Mouse (Mus musculus): ENCODE data around the gene Tmem255a. TPM values are rescaled to one million over a fixed set of nuclear protein-coding genes. Genes with fewer than 3 reads are reported as not detected.

Gene Tmem255a
- total RNA-seq (2014; fragmentation: Nextera tagmentation) (not detected in 2 replicates), total RNA-seq (2017) (0.26 TPM in 1 of 2 replicates, not detected in the other)

DNA sequence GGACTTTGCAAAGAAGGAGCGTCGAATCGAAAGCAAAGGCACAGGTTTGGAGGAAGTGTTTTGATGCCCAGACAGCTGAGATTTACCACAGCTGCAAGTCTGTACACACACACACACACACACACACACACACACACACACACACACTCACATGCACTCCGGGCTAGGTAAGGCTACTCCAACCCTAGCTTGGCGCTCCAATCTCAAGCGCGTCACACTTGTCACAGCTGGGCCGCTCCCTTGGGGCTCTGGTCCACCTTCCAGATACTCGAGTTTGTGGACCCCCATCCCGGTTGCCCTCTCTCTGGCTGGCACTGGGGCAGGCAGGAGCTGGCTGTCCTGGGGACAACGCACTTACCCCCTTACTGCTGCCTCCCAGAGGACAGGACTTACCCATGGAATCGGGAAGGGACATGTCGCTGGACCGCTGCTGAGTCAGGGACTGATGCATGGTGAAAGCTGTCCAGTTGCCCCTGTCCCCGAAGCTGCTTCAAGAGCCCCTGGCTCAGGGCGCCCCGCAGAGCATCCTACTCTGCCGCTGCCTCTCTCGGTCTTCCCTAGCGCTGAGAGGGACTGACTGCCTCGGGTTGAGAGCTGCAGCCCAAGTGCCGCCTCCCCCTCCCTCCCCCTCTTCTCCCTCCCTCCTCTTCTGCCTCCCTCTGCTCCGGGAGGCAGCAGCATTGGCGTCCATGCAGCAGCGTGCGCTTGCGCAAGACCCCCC, at the start of gene Tmem255a:
TSS of gene Tmem255a (minus strand) at position 589 of the 721 bp plus-strand sequence.
- peak; percentile 49 for ATAC-seq (replicated peaks; ENCODE audit: poor library complexity, severe bottlenecking)

DNA sequence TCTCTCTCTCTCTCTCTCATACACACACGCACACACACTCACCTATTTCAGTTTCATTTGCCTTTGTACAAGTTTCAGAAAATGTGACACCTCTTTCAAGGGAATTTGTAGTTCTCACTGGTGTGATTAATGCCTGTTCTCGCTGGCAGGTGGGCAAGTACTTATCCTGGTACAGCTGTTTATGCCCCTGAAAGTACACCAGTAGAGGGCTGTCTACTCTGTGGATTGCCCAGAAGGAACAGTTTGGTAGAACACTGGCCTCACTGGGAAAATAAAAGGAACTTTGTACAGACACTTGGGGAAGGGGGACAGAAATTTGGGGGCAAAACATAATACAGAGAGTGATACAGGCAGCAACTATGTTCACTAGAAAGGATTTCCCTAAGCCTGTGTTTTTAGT, 7.4 kb upstream of the Tmem255a start:
- ATAC-seq (replicated peaks; ENCODE audit: poor library complexity, severe bottlenecking) = no peak

DNA sequence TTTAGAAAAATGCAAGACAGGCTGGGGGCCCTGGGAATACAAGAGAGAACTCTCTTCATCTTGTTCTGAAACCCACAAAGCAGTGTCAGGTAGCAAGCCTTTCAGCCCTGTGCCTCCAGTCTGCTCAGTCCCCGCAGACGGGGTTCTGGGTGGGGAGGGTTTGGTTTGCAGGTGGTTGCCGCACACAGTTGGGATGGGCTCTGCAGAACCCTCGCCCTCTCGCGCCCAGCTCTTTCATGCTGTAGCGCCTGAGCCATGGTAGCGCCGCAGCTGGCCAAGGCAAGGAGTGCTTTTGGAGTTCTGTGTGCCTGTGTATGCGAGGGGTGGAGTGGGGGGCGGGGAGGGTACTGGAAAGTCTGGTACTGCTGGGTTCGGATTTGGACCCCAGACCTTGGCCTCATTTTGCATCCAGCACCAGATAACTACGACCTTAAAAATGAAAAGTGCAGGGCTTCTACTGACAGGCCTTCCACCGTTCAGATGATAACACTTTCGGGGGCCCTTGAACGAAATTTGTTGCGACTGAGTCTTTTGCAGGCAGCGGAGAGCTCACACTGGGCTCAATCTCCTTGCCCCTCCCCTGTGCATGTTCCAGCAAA, 1.8 kb downstream of the Tmem255a start:
- ATAC-seq (replicated peaks; ENCODE audit: poor library complexity, severe bottlenecking) = peak; percentile 27; the same call in 1 of the 2 replicates

DNA sequence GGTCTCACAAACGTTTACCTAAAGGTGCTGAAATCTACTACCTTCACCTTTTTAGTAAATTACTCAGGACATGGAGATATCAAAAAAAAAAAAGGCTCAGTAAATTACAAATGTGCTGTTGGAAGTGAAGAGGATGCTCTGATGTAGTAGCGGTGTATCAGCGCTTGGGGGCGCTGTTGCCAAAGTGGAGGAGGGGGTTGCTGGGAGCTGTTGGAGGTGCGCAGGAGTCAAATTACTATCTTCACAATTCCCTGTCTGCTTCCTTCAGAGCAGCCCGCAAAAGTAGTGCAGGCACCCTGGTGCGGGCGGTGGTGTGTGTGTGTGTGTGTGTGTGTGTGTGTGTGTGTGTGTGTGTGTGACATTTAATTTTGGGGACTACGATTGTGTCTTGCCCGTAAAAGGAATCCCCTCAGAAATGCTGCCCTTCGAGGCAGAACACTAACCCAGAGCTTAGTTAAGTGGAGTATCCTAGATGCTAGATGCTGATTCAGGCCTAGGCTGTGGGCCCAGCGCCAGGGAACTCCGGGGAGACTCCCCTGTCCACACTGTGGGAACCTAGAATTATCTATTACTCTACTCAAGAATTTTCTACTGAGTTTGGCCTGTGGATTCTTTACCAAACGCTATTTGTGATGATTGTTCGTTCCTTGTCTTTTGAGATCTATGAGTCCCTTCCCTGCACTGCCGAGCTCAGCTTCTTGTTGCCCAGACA, 2.4 kb downstream of the Tmem255a start:
- peak; percentile 65 for ATAC-seq (replicated peaks; ENCODE audit: poor library complexity, severe bottlenecking)

DNA sequence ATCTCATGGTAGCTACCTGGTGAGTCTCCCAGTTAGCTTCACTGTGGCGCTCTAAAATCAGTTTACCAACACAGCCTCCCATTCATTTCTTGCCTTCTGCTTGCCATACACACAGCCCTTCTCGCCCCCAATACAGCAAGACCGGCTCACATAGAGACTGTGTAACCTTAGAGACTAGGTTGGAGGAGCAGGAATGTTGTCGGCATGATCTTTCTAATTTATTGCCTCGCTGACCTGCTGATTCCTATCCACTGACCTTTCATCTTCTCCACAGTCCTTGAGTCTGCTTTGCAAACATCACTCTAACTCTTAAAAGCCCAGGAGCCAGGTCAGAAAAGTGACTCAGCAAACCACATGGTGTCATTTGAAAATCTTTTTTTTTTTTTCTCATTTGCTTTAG, 4.6 kb downstream of the Tmem255a start:
- ATAC-seq (replicated peaks; ENCODE audit: poor library complexity, severe bottlenecking) = no peak

DNA sequence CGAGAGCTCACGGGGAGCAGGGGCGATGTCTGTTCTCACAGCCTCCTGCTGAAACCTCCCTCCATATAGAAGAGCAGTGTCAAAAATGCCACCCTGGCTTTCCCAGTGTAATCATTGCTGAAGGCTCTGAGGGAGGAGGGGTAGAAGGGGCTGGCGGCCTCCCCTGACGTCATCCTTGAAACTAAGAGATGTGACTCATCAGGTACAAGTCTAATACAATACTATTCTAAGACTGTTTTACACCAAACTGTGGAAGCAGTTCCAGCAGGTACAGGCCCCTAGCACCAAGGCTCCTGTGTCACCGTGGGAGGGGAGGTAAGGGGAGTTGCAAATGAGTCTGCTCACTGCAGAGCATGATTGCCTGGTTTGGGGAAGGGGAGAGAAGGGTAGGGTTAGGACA, 5.1 kb downstream of the Tmem255a start:
- no peak for ATAC-seq (replicated peaks; ENCODE audit: poor library complexity, severe bottlenecking)

DNA sequence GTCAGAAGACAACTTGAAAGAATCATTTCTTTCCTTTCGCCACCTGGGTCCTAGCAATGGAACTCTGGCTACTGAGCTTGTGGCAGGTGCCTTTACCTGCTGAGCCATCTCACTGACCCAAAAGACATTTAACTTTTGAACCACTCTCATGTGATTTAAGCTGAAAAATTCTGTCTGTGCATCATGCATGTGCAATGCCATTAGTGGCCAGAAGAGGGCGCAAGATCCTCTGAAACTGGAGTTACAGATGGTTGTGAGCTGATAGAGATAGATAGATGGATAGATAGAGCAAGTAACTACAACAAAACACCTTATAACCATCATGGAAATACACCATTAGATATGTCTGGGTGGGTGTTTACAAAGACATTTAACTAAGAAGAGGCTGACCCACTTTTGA, 14.5 kb downstream of the Tmem255a start:
- ATAC-seq (replicated peaks; ENCODE audit: poor library complexity, severe bottlenecking) = no peak

DNA sequence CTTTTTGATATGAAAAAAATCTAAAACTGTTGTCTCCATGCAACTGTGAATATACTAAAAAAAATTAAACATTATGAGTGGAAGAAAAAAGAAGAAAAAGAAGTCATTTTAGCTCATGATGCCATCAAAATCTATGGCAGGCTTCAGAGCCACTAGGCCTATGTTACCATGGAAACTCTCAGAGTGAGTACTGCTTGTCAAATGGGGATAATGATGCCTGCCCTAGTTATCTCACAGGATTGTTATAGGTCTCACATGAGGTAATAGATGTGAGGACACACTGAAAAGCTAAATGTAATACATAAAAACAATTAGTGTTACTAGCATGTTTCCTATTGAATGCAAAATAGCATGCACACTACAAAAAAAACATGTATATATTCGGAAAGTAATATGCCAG, 22.4 kb downstream of the Tmem255a start:
- no peak for ATAC-seq (replicated peaks; ENCODE audit: poor library complexity, severe bottlenecking)

DNA sequence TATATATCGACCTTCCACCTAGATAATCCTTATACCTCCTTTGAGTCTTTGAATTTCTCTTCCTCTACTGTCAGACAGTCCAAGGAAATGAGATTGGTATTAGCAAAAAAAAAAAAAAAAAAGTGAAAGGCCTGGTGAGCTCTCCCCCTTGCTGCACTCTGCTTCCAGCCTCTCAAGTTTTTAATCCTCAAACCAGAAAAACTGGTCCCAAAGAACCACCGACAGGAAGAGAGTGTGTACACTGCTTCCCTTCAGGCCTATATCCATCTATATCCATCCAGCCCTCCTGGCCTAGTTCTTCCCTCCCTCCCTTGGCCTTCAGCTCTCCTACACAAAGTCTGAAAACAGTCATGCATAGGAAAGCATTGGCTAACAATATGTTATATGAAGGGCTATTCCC, 29.5 kb downstream of the Tmem255a start:
- no peak for ATAC-seq (replicated peaks; ENCODE audit: poor library complexity, severe bottlenecking)

DNA sequence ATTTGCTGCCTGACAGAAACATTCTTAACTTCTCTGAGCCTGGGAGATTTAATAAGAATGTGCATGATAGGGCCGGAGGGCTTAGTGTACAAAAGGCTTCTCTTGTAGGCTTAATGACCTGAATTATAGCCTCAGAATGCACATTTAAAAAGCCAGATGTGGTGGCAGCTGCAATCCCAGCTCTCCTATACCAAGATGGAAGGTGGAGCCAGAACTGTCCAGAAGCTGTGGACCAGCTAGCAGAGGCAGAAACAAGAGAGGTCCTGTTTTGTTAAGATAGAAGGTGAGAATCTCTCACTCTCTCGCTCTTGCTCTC, 34.6 kb downstream of the Tmem255a start:
- ATAC-seq (replicated peaks; ENCODE audit: poor library complexity, severe bottlenecking) = no peak

DNA sequence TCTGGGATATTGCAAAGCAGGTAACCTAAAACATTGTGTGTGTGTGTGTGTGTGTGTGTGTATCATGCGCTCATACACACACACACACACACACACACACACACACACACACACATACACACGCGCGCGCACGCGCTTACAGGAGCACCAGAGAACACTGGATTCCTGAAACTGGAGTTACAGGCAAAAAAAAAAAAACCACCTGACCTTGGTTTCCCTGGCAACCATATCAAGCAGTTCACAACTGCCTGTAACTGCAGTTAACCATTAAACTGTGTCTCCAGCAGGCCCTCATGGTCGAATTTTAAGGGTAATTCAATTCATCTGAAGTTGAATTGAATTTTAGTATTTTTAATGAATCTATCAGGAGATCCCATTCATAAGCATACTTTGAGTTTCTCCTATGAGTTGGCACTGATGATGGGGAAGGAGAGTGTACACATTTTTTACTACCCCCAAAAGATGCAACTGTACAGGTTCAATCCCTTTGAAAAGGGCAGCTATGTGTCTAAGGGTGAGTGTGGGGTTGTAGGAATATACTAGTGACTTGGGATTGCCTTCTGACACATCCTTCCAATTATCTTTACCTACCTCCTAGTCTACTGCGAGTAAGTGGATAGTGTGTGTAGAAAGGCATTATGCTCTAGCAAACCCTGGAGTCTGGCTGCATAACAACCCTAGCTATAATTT, 35.1 kb downstream of the Tmem255a start:
- no peak for ATAC-seq (replicated peaks; ENCODE audit: poor library complexity, severe bottlenecking)

DNA sequence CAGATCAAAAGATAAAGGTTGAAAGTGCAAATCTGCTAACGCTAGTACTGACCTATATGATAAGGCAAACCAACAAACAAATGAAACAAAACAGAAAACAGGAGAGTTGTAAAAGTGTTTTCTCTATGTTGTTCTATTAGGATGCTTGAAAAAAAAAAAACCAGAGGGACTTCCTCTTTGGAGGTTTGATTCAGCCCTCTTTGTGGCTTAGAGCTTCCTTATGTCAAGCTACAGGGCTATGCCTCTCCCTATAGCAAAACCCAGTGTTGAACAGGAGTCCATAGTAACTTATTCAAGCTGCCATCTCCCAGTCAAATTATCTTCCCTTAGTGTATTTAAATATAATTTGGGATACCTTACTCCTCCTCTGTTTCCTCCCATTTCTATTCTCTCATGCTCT, 44.8 kb downstream of the Tmem255a start:
- 0 out of 2 replicates have a peak, but pooled peaks have one; percentile 44 for ATAC-seq (replicated peaks; ENCODE audit: poor library complexity, severe bottlenecking)

DNA sequence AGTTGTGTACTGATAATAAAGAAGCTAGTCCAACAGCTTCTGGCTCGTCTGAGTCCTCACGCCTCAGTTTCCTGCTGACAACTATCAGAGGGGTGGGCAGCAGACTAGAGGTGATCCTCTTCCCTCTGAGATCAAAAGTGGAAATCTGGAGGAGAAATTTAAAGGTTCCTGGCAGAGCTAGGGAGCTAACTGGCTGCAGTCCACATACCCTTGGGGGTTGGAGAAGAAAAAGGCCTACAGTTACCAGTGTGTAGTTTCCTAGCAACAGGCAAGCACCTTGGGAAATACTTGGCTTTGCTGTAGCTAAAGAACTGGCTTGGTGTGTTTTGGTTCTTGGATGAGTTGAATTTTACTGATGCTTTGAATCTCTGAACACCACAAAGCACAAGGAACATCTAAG, 50.4 kb downstream of the Tmem255a start:
- ATAC-seq (replicated peaks; ENCODE audit: poor library complexity, severe bottlenecking) = no peak

DNA sequence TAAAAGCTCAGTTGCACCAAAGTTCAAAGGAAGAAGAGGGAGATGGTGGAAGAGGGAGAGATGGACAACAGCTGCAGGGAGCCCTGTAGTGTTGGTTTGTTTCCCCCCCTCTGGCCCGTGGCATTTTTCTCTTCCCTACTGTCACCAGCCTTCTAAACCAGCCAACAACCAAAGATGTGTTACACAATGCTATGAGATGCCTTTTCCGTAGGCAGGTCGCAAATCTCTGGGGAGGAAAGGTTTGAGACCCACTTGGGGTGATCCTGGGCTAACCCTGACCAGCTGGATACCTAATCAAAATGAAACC, 61.8 kb downstream of the Tmem255a start:
- ATAC-seq (replicated peaks; ENCODE audit: poor library complexity, severe bottlenecking) = peak; percentile 54

DNA sequence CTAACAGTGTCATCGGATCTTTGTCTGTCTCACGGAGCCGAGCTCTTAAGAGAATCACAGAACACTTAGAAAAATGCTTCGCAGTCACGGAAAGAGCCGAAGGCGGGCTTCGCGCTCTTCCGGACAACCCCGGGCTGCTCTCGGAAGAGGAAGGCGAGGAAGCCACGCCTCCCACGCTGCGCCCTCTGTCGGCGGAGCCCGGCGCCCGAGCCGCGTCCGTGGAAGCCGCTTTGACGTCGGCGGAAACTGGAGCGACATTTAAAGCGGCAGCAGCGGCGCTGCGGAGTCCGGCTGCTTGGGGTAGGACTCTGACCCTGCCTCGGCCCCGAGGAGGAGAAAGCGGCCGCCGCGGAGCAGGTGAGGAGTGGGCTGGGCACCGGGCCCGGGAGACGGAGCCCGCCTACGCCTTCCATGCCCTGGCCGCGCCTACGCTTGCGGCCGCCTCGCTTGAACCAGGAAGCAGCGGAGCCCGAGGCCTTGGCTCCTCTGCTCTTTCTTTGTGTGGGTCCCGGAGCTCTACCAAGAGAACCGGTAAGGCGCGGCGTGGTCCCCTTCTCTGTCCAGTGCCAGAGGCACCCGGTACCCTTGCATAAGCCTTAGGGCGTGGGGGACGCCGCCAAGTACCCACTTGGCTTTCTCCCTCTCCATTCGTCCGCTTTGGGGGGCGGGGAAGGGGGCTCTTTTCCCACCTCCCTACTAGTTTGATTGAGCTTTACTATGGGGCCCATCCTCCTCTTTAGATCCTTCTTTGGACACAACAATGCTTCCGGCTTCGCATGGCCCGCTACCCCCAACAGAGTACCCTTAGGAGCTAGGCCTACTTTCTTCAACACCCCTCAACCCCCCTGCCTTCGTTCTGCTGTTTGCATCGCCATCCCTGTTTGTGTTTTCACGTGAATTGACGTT, 62.4 kb downstream of the Tmem255a start, which contains the start of gene Zbtb33:
TSS of gene Zbtb33 (plus strand) at position 242 of the 906 bp plus-strand sequence.
- peak; percentile 97 for ATAC-seq (replicated peaks; ENCODE audit: poor library complexity, severe bottlenecking)

DNA sequence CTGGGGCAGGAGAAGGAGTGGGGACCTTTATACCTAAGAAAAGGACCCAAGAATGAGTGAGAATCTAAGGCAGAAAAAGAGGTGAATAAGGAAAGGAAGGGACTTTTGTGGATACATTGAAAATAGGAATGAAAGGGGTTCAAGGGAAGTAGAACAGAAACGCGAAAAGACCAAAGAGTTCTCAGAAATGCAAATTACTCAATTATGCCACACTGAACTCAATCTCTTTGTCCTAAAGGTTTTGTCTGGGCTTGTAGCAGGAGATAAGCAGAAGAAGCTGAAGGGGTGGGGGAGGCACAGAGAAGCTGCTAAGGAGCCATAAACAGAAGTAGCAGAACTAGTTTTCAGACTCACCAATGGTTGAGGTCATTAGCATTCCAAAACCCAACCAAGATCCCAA, 66.7 kb downstream of the Tmem255a start:
- ATAC-seq (replicated peaks; ENCODE audit: poor library complexity, severe bottlenecking) = no peak

DNA sequence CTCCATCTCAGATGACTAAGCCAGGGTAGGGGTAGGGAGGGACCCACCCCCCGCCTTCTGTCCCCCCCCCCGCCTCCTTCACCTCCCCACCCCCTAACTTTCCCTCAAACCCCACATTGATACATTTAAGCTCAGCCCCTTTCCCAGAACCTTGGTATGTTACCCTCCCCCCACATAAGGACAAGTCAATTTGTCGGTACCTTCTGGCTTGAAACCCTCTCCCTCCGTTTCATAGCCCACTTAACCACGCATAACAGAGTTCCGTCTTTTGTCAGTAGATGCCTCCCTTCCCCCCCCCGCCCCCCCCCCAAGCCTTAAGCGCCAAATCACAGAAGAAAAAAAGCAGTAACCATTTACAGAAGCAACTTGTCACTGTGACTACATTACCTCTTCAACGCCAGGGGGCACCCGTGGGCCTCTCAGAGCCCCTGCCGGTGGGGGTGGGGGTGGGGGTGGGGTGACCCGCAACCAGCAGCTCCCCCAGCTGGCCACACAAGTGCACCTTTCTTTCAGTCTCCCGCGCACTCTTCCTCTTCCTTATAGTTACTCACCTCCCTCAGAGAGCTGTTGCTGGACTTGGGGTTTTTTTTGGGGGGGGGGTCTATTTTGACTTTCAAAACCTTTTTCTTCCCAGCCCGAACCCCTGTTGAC, 70.5 kb downstream of the Tmem255a start:
- peak; percentile 97 for ATAC-seq (replicated peaks; ENCODE audit: poor library complexity, severe bottlenecking)

DNA sequence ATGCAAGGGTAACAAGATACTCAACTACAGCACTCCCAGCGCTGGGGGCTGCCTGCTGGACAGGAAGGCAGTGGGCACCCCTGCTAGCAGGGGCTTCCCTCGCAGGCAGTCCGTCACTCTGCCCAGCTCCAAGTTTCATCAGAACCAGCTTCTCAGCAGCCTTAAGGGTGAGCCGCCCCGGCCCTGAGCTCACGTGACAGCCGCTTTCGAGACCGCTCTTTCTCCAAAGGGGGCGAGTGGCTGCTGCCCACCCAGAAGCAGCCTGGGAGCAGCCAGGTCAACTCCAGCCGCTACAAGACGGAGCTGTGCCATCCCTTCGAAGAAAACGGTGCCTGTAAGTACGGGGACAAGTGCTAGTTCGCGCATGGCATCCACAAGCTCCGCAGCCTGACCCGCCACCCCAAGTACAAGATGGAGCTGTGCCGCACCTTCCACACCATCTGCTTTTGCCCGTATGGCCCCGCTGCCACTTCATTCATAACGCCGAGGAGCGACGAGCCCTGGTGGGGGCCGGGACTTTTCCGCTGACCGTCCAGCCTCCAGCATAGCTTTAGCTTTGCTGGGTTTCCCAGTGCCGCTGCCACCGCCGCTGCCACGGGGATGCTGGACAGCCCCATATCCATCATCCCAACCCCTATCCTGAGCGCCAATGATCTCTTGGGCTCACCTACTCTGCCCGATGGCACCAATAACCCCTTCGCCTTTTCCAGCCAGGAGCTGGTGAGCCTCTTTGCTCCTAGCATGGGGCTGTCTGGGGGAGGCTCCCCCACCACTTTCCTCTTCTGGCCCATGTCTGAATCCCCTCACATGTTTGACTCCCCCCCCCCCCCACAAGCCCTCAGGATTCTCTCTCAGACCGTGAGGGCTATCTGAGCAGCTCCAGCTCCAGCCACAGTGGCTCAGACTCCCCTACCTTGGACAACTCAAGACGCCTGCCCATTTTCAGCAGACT, 71.3 kb downstream of the Tmem255a start:
- peak; percentile 56 for ATAC-seq (replicated peaks; ENCODE audit: poor library complexity, severe bottlenecking)

Measured in granulocyte monocyte progenitor cell, adult 5-6 weeks (primary cell).